Mouse (Mus musculus): ENCODE data around the gene Ppef2. TPM values are rescaled to one million over a fixed set of nuclear protein-coding genes. Genes with fewer than 3 reads are reported as not detected.
A peak's percentile ranks its signal among the peaks of the same experiment; 100 is the strongest.

Gene Ppef2
- total RNA-seq, 2 experiments from 2014 or later, result 0.12 to 0.21 TPM

- DNase-seq, result peak; percentile 67
These were observed 60.4 kb downstream of the Ppef2 start for GRCm38 (mm10) chr5:92195716-92196115.

- DNase-seq, result no peak
These were observed 67.1 kb downstream of the Ppef2 start for GRCm38 (mm10) chr5:92188881-92189483.

GRCm38 (mm10) chr5:92183071-92183830, 72.8 kb downstream of the Ppef2 start:
- DNase-seq, result no peak

Other genes starting within 250 kb of the Ppef2 start
- gene Cdkl2, start 212.4 kb downstream of the Ppef2 start, total RNA-seq (2021), result 1 to 10 TPM; 5.4 to 6.0 TPM
- 10 to 100 TPM; 92.8 to 96.6 TPM for gene G3bp2, start 172.6 kb downstream of the Ppef2 start, total RNA-seq (2021)
- gene Uso1, start 118.3 kb downstream of the Ppef2 start, total RNA-seq (2021), result 10 to 100 TPM; 64.1 to 71.5 TPM
- under 1 TPM in 1 of 2 experiments, not detected in 1; 0.96 TPM for gene U90926, start 40.9 kb downstream of the Ppef2 start, total RNA-seq (2021)
- 10 to 100 TPM; 26.7 to 27.0 TPM for gene Naaa, start 21.9 kb upstream of the Ppef2 start, total RNA-seq (2021)
- gene Sdad1, start 54.2 kb upstream of the Ppef2 start, total RNA-seq (2021), result 10 to 100 TPM; 32.1 to 36.0 TPM
- 1 to 10 TPM; 1.5 TPM for gene Cxcl9, start 71.8 kb upstream of the Ppef2 start, total RNA-seq (2021)
- gene Art3, start 75.5 kb upstream of the Ppef2 start, total RNA-seq (2021), result 100 to 1,000 TPM; 126 to 154 TPM
- gene Cxcl10, start 92.6 kb upstream of the Ppef2 start, total RNA-seq (2021), result under 1 TPM; 0.57 to 0.94 TPM
- 10 to 100 TPM; 30.3 to 34.0 TPM for gene Nup54, start 178.9 kb upstream of the Ppef2 start, total RNA-seq (2021)